Mouse (Mus musculus): ENCODE measurements around the gene Zfp944. TPM values are rescaled to one million over a fixed set of nuclear protein-coding genes. Genes with fewer than 3 reads are reported as not detected.

The Zfp944 gene
- total RNA-seq (2023) = 10 to 100 TPM; 10.7 to 11.0 TPM

GRCm38 (mm10) chr17:22361101-22361781 is at the start of gene Zfp944, which contains the start of gene Zfp758:
Gene Zfp944, minus strand, starts transcription at chr17:22361400.
Gene Zfp758, plus strand, starts transcription at chr17:22361453.

GRCm38 (mm10) chr17:22314730-22315226 is 46.4 kb downstream of the Zfp944 start, which contains the start of gene CT030661.1:
Gene CT030661.1, minus strand, starts transcription at chr17:22314837.

Other genes with a start within 250 kb of the Zfp944 start
- gene Zfp947, start 195.2 kb downstream of the Zfp944 start, total RNA-seq (2023) = under 1 TPM; 0.36 to 0.60 TPM
- 1 to 10 TPM; 5.7 to 6.3 TPM for gene Zfp994, start 135.8 kb downstream of the Zfp944 start, total RNA-seq (2023)
- 10 to 100 TPM; 15.0 to 15.5 TPM for gene CT030661.1, start 46.6 kb downstream of the Zfp944 start, total RNA-seq (2023)
- 10 to 100 TPM in 1 of 2 experiments, 1 to 10 TPM in 1; 9.0 to 11.6 TPM for gene Zfp758, start 53 bp upstream of the Zfp944 start, total RNA-seq (2023)
- gene Zfp946, start 62.8 kb upstream of the Zfp944 start, total RNA-seq (2023) = 1 to 10 TPM; 3.7 to 5.2 TPM
- gene Vmn2r111, start 212.1 kb upstream of the Zfp944 start, total RNA-seq (2023) = not detected
- gene Vmn2r112, start 239.6 kb upstream of the Zfp944 start, total RNA-seq (2023) = not detected

Measured in monocyte, adult 59 days (primary cell).